Mouse (Mus musculus): ENCODE data around the gene Klk10. TPM values are rescaled to one million over a fixed set of nuclear protein-coding genes. Genes with fewer than 3 reads are reported as not detected.

Gene Klk10
- polyA plus RNA-seq, 1 experiment from 2014 or later = not detected

DNA sequence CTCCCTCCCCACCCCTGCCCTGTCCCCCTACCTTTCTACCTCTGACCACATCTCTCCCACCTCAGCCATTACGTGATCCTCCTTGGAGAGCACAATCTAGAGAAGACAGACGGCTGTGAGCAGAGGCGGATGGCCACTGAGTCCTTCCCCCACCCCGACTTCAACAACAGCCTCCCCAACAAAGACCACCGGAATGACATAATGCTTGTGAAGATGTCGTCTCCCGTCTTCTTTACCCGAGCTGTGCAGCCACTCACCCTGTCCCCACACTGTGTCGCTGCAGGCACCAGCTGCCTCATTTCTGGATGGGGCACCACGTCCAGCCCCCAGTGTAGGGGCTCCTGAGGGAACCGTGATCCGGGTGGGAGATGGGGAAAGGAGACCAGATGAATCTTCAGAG is 3.4 kb upstream of the Klk10 start:
- no peak for ATAC-seq (ENCODE audit: low read depth)
- Histone ChIP-seq H3K4me1 (replicated peaks) (no peaks in the 10 kb centered on the region), H3K4me2 (no peak overlapping the region), H3K36me3 (no peaks in the 10 kb centered on the region), H3K4me3 (no peak overlapping the region), H3K9me3 (no peaks in the 10 kb centered on the region), H3K27ac (replicated peaks) (no peak overlapping the region), H3K27me3 (no peaks in the 10 kb centered on the region; the same call in 1 of the 2 replicates), H3K9ac (no peak overlapping the region)
- 85% methylated on average over 12 of the region's 12 CpGs for WGBS

DNA sequence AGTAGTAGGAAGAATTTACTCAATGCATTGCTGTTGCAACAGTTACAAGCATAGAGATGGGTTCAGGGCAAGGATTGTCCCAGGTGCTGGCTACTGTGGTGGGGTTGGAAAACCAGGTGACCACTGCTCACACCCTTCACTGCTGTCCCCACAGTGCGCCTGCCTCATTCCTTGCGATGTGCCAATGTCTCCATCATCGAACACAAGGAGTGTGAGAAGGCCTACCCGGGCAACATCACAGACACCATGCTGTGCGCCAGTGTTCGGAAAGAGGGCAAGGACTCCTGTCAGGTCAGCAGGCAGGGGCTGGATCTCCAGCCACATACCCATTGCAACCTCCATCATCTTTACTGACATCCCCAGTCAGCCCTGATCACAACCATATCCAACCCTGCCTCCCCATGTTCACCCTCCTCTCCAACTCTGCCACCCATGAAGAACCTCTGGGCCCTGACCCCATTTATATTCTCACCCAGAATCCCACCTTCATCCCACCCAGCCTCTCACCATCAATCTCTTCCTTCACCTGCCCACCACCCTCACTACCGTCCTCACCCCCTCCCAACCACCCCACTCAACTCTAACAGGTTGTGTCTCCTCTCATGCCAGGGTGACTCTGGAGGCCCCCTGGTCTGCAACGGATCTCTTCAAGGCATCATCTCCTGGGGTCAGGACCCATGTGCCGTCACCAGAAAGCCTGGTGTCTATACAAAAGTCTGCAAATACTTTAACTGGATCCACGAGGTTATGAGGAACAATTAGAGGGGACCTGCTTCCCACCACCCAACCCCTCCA is 2.5 kb upstream of the Klk10 start:
- Histone ChIP-seq H3K4me2 (no peak overlapping the region), H3K36me3 (no peaks in the 10 kb centered on the region), H3K9ac (no peak overlapping the region), H3K4me1 (replicated peaks) (peaks cover 5% of the 10 kb centered on the region; the same call in 1 of the 2 replicates), H3K27me3 (peaks cover 7% of the 10 kb centered on the region), H3K4me3 (no peak overlapping the region), H3K9me3 (no peaks in the 10 kb centered on the region), H3K27ac (replicated peaks) (no peak overlapping the region)
- no peak for ATAC-seq (ENCODE audit: low read depth)
- WGBS = 91% methylated on average over 10 of the region's 10 CpGs

DNA sequence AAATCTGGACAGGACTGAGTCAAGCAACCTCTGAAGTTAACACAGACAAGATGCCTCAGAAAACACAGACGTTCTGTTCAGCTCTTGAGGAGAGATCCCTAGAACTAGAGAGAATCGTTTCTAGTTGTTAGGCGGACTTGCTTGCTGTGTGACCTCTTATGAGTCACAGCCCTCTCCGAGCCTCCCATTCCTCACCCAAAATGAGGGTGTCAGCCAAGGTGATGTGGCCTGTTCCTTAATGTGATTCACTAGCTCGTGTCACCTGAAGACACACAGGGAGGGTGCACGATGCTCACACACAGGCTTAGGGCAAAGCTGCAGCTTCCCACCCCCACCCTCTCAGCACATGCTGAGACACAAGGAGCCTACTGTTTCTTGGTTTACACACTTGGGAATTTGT is 594 bp upstream of the Klk10 start:
- Histone ChIP-seq H3K27ac (replicated peaks) (no peak overlapping the region), H3K36me3 (no peaks in the 10 kb centered on the region), H3K9me3 (no peaks in the 10 kb centered on the region), H3K4me1 (replicated peaks) (peaks cover 5% of the 10 kb centered on the region; the same call in 1 of the 2 replicates), H3K4me2 (no peak overlapping the region), H3K9ac (no peak overlapping the region), H3K4me3 (no peak overlapping the region), H3K27me3 (peaks cover 9% of the 10 kb centered on the region)
- 69% methylated on average over 6 of the region's 6 CpGs for WGBS
- no peak for ATAC-seq (ENCODE audit: low read depth)

DNA sequence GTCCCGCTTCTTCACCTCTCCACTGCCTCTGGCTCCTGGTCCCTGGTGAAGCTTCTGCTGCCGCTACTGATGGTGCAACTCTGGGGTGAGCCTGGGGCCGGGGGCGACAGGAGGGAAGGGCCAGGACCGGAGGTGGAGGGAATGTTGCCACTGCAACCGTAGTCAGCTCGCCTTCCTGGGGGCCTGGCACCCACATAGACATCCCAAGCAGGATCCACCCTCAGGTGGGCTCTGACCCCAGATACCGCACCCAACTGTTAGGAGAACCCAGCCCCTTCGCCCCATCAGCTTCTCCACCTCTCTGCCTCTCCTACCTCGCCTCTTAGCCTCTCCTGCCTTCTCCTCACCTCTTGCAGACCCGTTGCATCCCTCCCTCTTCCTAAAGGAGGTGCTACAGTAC is 706 bp downstream of the Klk10 start:
- H3K27ac ChIP-seq (replicated peaks) = no peak overlapping the region
- no peak overlapping the region for H3K4me2 ChIP-seq
- no peak overlapping the region for H3K4me3 ChIP-seq
- no peak for ATAC-seq (ENCODE audit: low read depth)
- H3K9ac ChIP-seq = no peak overlapping the region
- H3K9me3 ChIP-seq = no peaks in the 10 kb centered on the region
- H3K27me3 ChIP-seq = peaks cover 9% of the 10 kb centered on the region
- peaks cover 5% of the 10 kb centered on the region; the same call in 1 of the 2 replicates for H3K4me1 ChIP-seq (replicated peaks)
- no peaks in the 10 kb centered on the region for H3K36me3 ChIP-seq
- 88% methylated on average over 11 of the region's 11 CpGs for WGBS

DNA sequence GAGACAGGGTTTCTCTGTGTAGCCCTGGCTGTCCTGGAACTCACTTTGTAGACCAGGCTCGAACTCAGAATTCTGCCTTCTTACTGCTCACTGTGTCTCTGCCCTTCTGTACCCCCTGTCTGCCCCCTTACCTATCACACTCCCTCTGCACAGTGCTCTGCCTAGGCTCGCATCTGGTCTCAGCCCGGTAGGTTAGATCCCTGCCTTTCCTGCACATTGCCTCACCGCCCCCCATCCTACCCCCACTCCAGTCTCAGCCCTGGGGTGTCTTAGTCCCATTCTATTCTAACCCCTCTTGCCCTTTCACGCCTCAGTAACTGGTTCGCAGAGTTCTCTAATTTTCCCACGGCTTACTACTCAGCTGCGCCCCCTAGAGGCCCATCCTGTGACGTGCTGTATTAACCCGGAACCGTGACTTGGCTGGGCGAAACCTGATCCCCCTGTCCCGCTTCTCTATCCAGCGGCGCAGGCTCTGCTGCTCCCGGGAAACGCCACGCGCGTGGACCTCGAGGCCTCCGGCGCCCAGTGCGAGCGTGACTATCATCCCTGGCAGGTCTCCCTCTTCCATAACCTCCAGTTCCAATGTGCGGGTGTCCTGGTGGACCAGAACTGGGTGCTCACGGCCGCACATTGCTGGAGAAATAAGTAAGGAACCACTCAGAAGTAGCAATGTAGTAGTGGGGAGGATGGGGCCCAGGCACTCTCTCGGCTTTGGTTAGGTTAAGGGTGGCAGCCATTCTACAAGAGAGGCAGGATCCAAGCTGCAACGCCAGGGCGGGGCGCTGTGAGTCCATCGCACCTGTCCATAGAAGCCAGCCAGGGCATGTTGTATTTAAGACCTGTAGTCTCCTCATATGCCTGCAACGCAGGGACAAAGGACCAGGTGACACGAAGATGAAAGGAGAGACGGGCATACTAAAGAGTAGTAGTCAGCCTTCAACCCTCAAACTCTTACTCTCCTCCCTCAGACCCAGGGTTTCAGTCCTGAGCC is 1.7 kb downstream of the Klk10 start:
- whole genome bisulfite sequencing = 8% methylated on average over 36 of the region's 36 CpGs
- H3K9ac ChIP-seq = peak overlapping the region; percentile 65
- peak overlapping the region; percentile 33 for H3K4me3 ChIP-seq
- H3K9me3 ChIP-seq = no peaks in the 10 kb centered on the region
- H3K4me1 ChIP-seq (replicated peaks) = peaks cover 5% of the 10 kb centered on the region; the same call in 1 of the 2 replicates
- peaks cover 9% of the 10 kb centered on the region for H3K27me3 ChIP-seq
- no peaks in the 10 kb centered on the region for H3K36me3 ChIP-seq
- peak overlapping the region; percentile 63 for H3K4me2 ChIP-seq
- peak; percentile 84; the same call in 1 of the 2 replicates for ATAC-seq (ENCODE audit: low read depth)
- no peak overlapping the region for H3K27ac ChIP-seq (replicated peaks)

DNA sequence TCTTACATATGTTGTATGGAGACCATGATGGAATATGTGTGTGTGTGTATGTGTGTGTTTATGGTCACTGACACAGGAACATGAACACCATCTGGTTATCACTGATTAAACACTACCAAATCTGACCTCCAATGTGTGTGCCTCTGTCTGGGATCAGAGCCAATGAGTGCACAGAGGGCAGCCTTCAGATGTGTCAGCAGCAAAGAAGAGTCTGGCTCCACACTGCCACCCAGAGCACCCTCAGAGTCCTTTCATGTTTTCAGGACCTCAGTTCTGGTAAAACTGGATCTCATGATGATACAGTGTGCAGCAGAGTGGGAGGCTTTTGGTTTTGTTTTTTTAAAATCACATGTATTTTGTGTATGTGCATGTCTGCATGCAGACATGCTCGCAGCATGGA is 4.5 kb downstream of the Klk10 start:
- Histone ChIP-seq H3K4me1 (replicated peaks) (peaks cover 5% of the 10 kb centered on the region; the same call in 1 of the 2 replicates), H3K27ac (replicated peaks) (no peak overlapping the region), H3K27me3 (peaks cover 9% of the 10 kb centered on the region; the same call in 1 of the 2 replicates), H3K4me2 (no peak overlapping the region), H3K36me3 (no peaks in the 10 kb centered on the region), H3K4me3 (no peak overlapping the region), H3K9ac (no peak overlapping the region), H3K9me3 (no peaks in the 10 kb centered on the region)
- WGBS = 88% methylated on average over 1 of the region's 1 CpGs
- ATAC-seq (ENCODE audit: low read depth) = no peak

DNA sequence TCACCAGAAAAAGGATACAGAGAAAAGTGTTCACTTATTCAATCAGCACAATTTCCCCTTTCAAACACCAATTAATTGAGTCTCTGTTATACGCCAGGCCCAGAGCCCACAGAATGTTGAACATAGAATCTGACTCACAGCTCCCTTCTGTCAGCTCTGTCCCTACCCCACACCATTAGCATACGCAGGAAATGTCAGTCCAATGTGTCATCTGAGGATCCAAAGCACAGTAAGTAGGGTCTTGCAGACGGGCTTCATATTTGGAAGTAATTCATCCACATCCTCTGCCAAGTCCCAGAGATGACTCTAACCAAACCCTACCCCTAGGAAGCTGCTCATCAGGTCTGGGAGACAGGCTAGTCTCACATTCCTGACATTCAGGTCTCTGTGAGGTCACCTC is 7.3 kb downstream of the Klk10 start:
- peaks cover 5% of the 10 kb centered on the region; the same call in 1 of the 2 replicates for H3K27me3 ChIP-seq
- no peaks in the 10 kb centered on the region for H3K4me1 ChIP-seq (replicated peaks)
- H3K4me3 ChIP-seq = no peak overlapping the region
- H3K36me3 ChIP-seq = no peaks in the 10 kb centered on the region
- no peak for ATAC-seq (ENCODE audit: low read depth)
- H3K27ac ChIP-seq (replicated peaks) = no peak overlapping the region
- H3K9me3 ChIP-seq = no peaks in the 10 kb centered on the region
- 72% methylated on average over 3 of the region's 3 CpGs for WGBS
- H3K4me2 ChIP-seq = no peak overlapping the region
- H3K9ac ChIP-seq = no peak overlapping the region

DNA sequence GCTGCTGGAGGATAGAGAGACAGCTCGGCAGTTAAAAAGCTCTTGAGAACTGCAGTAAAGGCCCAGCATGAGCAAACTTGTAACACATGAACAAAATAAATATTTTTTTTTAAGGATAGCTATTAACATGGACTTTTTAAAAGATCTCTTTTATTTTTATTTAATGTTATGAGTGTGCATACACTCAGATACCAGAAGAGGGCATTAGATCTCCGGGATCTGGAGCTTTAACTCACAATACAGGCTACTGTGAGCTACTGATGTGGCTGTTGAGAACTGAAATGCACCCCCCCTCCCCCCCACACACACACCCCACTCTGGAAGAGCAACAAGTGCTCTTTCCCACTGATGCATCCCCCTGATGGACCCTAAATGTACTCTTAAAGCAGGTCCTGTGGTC is 8.5 kb downstream of the Klk10 start:
- no peak overlapping the region for H3K4me3 ChIP-seq
- H3K4me2 ChIP-seq = no peak overlapping the region
- no peak overlapping the region for H3K9ac ChIP-seq
- no peaks in the 10 kb centered on the region for H3K36me3 ChIP-seq
- 82% methylated on average over 2 of the region's 2 CpGs for WGBS
- no peaks in the 10 kb centered on the region for H3K9me3 ChIP-seq
- H3K4me1 ChIP-seq (replicated peaks) = no peaks in the 10 kb centered on the region
- ATAC-seq (ENCODE audit: low read depth) = no peak
- H3K27ac ChIP-seq (replicated peaks) = no peak overlapping the region
- peaks cover 7% of the 10 kb centered on the region; the same call in 1 of the 2 replicates for H3K27me3 ChIP-seq

DNA sequence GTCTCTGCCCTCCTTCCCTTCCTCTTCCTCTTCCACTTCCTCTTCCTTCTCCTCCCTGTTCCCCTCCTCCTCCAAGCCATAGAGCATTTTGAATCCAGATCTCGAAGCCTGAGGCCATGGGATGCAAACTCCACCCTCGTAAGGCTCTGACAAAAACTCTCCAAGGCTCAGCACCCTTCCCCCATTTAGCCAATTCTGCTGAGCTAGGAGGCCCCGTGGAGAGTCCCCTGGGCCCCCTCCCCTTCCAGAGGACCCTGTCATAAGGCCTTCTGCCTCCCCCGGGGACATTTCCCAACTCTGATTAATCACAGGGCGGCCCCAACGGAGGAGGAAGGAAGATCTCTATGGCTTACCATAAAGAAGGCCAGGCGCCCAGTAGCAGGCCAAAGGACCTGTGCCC is 10.8 kb downstream of the Klk10 start, which contains the start of gene Klk9:
TSS of gene Klk9 (plus strand) at position 301 of the 400 bp plus-strand sequence.
- no peak within 1 kb of the TSS for H3K4me2 ChIP-seq
- 78% methylated on average over 7 of the region's 7 CpGs for WGBS
- no peak for ATAC-seq (ENCODE audit: low read depth)

DNA sequence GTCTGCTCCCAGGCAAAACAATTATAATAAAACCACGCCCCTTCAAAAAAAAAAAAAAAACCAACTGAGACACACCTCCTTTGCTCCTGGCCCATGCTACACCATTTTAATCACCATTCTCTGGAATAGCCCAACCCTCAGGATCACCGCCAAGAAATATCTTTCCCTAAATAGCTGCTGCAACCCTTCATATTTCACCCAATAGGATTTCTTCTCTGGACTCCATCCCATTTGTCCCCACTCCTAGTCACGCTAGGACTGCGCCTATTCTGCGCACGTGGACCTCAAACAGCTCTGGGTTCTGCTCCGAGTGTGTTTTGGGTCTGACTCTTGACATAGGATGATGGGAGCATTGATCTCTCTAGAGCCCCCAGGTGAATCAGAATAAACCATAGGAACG is 15.5 kb downstream of the Klk10 start:
- Histone ChIP-seq H3K4me3 (peak overlapping the region; percentile 41), H3K9ac (0 out of 2 replicates have a peak overlapping the region, but pooled peaks have one; percentile 62), H3K4me1 (replicated peaks) (peaks cover 17% of the 10 kb centered on the region), H3K9me3 (no peaks in the 10 kb centered on the region), H3K27ac (replicated peaks) (no peak overlapping the region), H3K27me3 (peaks cover 49% of the 10 kb centered on the region), H3K4me2 (peak overlapping the region; percentile 63), H3K36me3 (no peaks in the 10 kb centered on the region)
- WGBS = 6% methylated on average over 8 of the region's 8 CpGs
- no peak for ATAC-seq (ENCODE audit: low read depth)

More for the DNA sequence above, 10.8 kb downstream of the Klk10 start, which contains the start of gene Klk9:
- Histone ChIP-seq H3K27me3 (peaks cover 27% of the 10 kb centered on the region), H3K9me3 (no peaks in the 10 kb centered on the region), H3K27ac (replicated peaks) (no peak within 1 kb of the TSS), H3K4me1 (replicated peaks) (peaks cover 7% of the 10 kb centered on the region), H3K9ac (no peak within 1 kb of the TSS), H3K4me3 (no peak within 1 kb of the TSS), H3K36me3 (no peaks in the 10 kb centered on the region)

DNA sequence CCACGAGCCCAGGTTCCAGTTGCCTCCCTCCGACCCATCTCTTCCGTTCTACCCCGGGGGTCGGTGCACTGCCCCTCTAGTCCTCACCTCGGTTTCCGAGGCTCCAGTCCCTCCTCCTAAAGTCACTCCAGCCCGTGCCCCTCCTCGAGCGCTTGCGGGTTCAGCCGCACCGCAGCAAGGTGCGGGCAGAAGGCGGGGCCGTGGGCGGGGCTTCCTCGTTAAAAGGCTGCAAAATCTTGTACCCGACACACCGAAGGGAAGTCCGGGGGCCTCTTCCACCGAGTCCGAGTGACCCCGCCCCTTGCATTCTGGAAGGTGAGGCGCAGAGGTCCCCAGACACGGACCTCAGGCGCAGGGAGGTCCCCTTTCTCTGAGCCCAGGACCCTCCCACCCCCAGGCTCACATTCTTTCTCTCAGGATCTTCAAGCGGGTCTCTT is 16.5 kb downstream of the Klk10 start, which contains the start of gene Klk8:
TSS of gene Klk8 (plus strand) at position 245 of the 437 bp plus-strand sequence.
- no peaks in the 10 kb centered on the region for H3K36me3 ChIP-seq
- peak; percentile 57; the same call in 1 of the 2 replicates for ATAC-seq (ENCODE audit: low read depth)
- peak within 1 kb of the TSS; percentile 41 for H3K4me3 ChIP-seq
- H3K4me1 ChIP-seq (replicated peaks) = peaks cover 17% of the 10 kb centered on the region
- H3K9ac ChIP-seq = peak within 1 kb of the TSS; percentile 62
- peak within 1 kb of the TSS; percentile 63 for H3K4me2 ChIP-seq
- no peaks in the 10 kb centered on the region for H3K9me3 ChIP-seq
- no peak within 1 kb of the TSS for H3K27ac ChIP-seq (replicated peaks)
- WGBS = under 1% methylated on average over 28 of the region's 28 CpGs
- H3K27me3 ChIP-seq = peaks cover 49% of the 10 kb centered on the region
